Mouse (Mus musculus): ENCODE results near the gene Gpr27. TPM values are rescaled to one million over a fixed set of nuclear protein-coding genes. Genes with fewer than 3 reads are reported as not detected.

Gene Gpr27
- polyA plus RNA-seq (2012; ENCODE audit: insufficient read depth, insufficient read length, low replicate concordance, missing spikeins) = not detected in 2 replicates

DNA sequence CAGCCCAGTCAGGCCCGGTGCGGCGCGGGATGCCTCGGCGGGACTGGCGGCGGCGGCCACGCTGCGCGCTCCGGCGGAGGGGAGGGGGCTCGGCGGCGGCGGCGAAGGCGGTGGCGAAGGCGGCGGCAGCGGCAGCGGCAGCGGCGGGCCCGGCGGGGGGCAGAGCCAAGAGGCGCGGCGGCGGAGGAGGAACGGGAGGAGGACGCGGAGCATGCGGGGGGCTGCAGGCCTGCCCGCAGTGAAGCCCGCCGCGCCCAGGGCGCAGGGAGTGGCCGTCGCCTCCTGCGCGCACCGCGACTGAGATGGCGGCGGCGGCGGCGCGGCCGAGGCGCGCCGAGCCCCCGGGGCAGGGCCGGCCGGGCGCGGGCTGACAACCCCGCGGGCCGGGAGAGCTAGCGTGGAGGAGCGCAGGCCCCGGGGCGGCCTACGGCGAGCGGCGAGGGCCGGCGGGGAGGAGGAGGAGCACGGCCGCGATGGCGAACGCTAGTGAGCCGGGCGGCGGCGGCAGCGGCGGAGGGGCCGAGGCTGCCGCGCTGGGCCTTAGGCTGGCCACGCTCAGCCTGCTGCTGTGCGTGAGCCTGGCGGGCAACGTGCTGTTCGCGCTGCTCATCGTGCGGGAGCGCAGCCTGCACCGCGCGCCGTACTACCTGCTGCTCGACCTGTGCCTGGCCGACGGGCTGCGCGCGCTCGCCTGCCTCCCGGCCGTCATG lies at the start of gene Gpr27:
Gpr27 (plus strand) TSS at position 474 of the 710 bp plus-strand sequence.
- Histone ChIP-seq H3K4me3 (ENCODE audit: insufficient read depth, low read depth, low read length) (peak within 1 kb of the TSS; percentile 97), H3K27ac (ENCODE audit: insufficient read depth, low read depth, low read length) (peak within 1 kb of the TSS; percentile 95), H3K4me1 (ENCODE audit: control insufficient read depth, insufficient read depth, low read length) (peaks cover 12% of the 10 kb centered on the region)
- TF ChIP-seq CTCF (IDR thresholded peaks at IDR 0.05; ENCODE audit: insufficient read depth, low read depth, low read length) (no peak), POLR2A (IDR thresholded peaks at IDR 0.05; ENCODE audit: insufficient read depth, low read depth, low read length) (no peak)
- under 1% methylated on average over 98 of the region's 112 CpGs for WGBS

DNA sequence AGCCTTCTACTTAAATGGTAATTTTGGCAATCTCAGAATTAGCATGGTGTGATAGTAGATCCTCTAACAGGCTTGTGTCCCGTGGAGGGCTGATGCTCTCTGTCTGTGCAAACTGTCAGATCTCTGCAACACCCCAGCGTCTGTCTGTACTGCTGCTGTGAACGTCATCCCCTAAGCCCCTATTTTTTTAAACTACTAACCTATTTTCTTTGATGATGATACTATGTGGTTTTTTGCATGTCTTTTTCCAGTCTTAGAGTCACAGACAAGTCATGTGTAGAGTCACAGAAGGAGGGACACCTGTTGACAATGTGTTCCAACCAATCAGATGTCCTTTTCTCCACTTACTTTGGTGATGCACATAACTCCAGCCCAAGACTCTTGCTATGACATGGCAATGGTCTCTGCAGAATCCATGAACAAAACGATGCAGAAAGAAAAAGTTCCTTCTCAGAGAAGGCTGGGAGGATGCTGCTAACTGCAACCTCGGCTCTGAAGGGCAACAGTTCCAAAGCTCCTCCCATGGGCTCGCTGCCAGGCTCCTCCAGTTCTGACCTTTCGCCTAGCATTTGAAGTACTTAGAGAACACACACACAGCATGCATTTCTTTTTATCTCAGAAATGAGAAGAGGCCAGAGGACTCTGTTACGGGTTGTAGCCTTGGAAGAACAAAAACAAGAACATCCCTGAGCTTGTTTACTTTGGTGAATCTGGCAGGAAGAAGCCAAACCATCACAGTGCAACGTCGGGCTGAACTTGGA lies 48.9 kb upstream of the Gpr27 start:
- Histone ChIP-seq H3K4me3 (ENCODE audit: insufficient read depth, low read depth, low read length) (no peak overlapping the region), H3K4me1 (ENCODE audit: control insufficient read depth, insufficient read depth, low read length) (peaks cover 2% of the 10 kb centered on the region; the same call in 1 of the 2 replicates), H3K27ac (ENCODE audit: insufficient read depth, low read depth, low read length) (no peak overlapping the region)
- TF ChIP-seq POLR2A (IDR thresholded peaks at IDR 0.05; ENCODE audit: insufficient read depth, low read depth, low read length) = no peak
- TF ChIP-seq CTCF (IDR thresholded peaks at IDR 0.05; ENCODE audit: insufficient read depth, low read depth, low read length) = no peak
- 54% methylated on average over 10 of the region's 10 CpGs for WGBS

DNA sequence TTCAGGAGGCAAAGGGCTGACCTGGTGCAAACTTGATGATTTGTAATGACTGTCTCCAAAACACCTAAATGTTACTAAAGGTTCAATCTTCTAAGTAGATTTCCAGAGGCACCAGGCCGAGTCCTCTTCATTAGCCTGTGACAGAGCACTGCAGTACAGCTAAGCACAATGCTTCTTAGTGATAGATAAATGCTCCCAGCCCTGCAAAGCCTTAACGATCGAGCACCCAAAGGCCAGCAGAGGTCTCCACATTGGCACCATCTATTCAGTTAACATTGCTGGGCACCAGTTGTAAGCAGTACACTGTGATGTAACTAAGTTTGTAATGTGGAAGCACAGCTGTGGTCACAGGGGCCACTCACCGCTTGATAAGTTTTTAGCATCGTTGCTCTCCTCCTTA lies 48.1 kb upstream of the Gpr27 start:
- H3K4me3 ChIP-seq (ENCODE audit: insufficient read depth, low read depth, low read length) = no peak overlapping the region
- no peak for TF ChIP-seq CTCF (IDR thresholded peaks at IDR 0.05; ENCODE audit: insufficient read depth, low read depth, low read length)
- no peak for TF ChIP-seq POLR2A (IDR thresholded peaks at IDR 0.05; ENCODE audit: insufficient read depth, low read depth, low read length)
- peaks cover 2% of the 10 kb centered on the region; the same call in 1 of the 2 replicates for H3K4me1 ChIP-seq (ENCODE audit: control insufficient read depth, insufficient read depth, low read length)
- 68% methylated on average over 5 of the region's 5 CpGs for WGBS
- H3K27ac ChIP-seq (ENCODE audit: insufficient read depth, low read depth, low read length) = no peak overlapping the region

DNA sequence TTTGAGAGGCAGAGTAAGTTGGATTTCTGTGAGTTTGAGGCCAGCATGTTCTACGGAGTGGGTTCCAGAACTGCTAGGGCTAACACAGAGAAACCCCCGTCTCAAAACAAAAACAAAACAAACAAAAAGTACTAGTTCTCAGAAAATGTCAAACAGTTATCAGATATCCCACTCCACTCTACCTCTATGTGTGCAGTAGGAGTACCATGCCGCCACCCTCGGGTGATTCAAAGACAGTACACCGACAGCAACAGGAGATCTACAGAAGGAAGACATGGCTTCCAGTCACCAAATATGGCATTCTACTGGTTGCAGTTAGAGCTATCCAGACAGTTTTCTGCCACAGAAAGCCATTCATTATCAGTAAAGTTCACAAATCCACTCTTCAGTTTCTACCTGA lies 47.6 kb upstream of the Gpr27 start:
- 89% methylated on average over 5 of the region's 5 CpGs for WGBS
- Histone ChIP-seq H3K27ac (ENCODE audit: insufficient read depth, low read depth, low read length) (no peak overlapping the region), H3K4me1 (ENCODE audit: control insufficient read depth, insufficient read depth, low read length) (peaks cover 2% of the 10 kb centered on the region; the same call in 1 of the 2 replicates), H3K4me3 (ENCODE audit: insufficient read depth, low read depth, low read length) (no peak overlapping the region)
- TF ChIP-seq POLR2A (IDR thresholded peaks at IDR 0.05; ENCODE audit: insufficient read depth, low read depth, low read length) (no peak), CTCF (IDR thresholded peaks at IDR 0.05; ENCODE audit: insufficient read depth, low read depth, low read length) (no peak)

DNA sequence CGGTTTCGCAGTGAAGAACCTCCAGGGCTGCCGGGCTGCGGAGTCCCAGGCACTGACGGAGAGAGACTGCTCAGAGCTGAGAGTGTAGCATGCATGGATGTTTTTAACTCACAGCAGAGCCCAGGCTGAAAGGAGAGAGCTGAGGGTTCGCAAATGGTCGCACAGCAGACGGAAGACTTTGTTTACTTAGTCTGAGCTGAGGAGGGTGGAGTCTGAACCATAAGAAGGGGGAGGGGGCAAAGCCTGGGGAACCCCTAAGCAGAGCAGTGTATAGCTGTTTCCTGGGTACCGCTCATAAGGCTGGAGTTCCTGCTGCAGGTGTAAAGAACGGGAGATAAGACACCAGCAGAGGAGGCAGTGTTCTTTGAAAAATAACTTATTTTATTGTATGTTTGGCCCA lies 46.1 kb upstream of the Gpr27 start:
- Histone ChIP-seq H3K4me1 (ENCODE audit: control insufficient read depth, insufficient read depth, low read length) (peaks cover 2% of the 10 kb centered on the region; the same call in 1 of the 2 replicates), H3K4me3 (ENCODE audit: insufficient read depth, low read depth, low read length) (no peak overlapping the region), H3K27ac (ENCODE audit: insufficient read depth, low read depth, low read length) (no peak overlapping the region)
- TF ChIP-seq POLR2A (IDR thresholded peaks at IDR 0.05; ENCODE audit: insufficient read depth, low read depth, low read length) (no peak), CTCF (IDR thresholded peaks at IDR 0.05; ENCODE audit: insufficient read depth, low read depth, low read length) (no peak)
- 91% methylated on average over 10 of the region's 10 CpGs for WGBS

DNA sequence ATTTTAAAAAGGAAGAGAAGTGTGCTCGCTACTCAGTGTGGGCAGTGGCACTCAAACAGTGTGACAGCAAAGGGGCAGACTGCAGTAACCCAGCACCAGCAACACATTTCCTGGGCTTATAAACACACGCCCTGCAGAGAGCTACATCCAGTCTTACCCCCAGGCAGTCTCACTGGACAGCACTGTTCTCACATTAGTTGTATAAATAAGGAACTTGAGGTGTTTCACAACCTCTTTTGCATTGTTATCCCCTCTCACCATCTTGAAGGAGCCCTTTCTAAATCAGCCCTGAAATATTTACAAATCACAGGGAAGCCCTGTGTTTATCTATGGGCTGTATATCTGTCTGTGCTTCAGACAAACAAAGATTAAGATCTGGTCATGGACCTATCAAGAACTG lies 43.2 kb upstream of the Gpr27 start:
- Histone ChIP-seq H3K27ac (ENCODE audit: insufficient read depth, low read depth, low read length) (no peak overlapping the region), H3K4me1 (ENCODE audit: control insufficient read depth, insufficient read depth, low read length) (peaks cover 3% of the 10 kb centered on the region), H3K4me3 (ENCODE audit: insufficient read depth, low read depth, low read length) (no peak overlapping the region)
- no peak for TF ChIP-seq CTCF (IDR thresholded peaks at IDR 0.05; ENCODE audit: insufficient read depth, low read depth, low read length)
- no peak for TF ChIP-seq POLR2A (IDR thresholded peaks at IDR 0.05; ENCODE audit: insufficient read depth, low read depth, low read length)
- 86% methylated on average over 2 of the region's 2 CpGs for WGBS

DNA sequence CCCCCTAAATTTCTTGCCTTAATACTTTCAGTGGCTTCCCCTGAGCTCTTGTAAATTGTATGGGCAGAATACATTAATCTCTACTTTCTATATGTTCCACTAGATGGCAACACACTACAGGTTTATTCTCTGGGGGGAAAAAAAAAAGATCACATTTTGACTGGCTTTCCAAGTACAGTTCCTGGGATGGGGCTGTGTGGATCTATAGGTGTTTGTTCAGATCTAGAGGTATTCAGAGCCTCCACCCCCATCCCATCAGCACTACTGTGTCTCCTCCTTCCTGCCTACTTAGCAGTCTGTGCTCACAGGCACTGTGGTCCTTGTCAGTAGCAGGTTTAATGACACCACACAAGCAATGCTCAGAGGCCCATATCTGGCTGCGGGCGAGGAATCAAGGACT lies 40.1 kb upstream of the Gpr27 start:
- Histone ChIP-seq H3K4me1 (ENCODE audit: control insufficient read depth, insufficient read depth, low read length) (peaks cover 3% of the 10 kb centered on the region; the same call in 1 of the 2 replicates), H3K27ac (ENCODE audit: insufficient read depth, low read depth, low read length) (no peak overlapping the region), H3K4me3 (ENCODE audit: insufficient read depth, low read depth, low read length) (no peak overlapping the region)
- TF ChIP-seq POLR2A (IDR thresholded peaks at IDR 0.05; ENCODE audit: insufficient read depth, low read depth, low read length) (no peak), CTCF (IDR thresholded peaks at IDR 0.05; ENCODE audit: insufficient read depth, low read depth, low read length) (no peak)
- WGBS = 84% methylated on average over 2 of the region's 2 CpGs

DNA sequence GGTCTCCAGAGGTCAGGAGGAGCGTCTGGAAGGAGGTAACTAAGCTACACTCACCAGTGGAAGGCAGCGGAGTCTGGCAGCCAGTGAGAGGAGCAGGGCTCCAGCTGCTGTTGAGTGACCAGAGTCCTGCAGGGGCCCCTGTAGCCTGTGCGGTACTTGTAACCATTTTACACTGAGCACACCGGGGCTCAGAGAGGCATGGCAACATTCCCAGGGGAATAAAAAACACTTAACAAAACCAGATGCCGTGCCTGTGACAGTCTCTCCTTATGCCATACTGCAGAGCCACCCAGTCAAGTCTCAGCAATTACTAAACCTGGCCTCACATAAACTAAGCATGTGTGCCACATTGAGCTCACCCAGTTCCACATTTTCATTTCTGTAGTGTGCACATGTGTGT lies 38.1 kb upstream of the Gpr27 start:
- WGBS = 57% methylated on average over 5 of the region's 5 CpGs
- H3K27ac ChIP-seq (ENCODE audit: insufficient read depth, low read depth, low read length) = no peak overlapping the region

DNA sequence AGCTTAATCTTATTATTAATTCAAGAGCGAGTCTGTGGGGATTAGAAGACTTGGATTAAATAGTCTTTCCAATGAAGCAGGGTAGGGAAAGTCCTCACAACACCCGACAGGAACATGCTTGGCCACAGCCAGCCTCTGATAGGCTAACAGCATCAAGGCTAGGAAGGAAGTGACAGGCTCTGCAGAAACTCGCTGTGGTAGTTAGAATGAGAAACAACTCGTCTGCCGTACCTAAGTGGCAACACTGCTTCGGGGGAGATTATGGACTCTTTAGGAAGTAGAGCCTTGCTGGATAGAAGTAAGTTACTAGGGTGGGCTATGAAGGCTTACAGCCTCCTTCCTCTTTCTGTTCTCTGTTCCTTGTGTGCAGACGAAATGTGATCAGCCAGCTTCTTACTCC lies 37.0 kb upstream of the Gpr27 start:
- 68% methylated on average over 7 of the region's 7 CpGs for WGBS
- Histone ChIP-seq H3K4me1 (ENCODE audit: control insufficient read depth, insufficient read depth, low read length) (peaks cover 8% of the 10 kb centered on the region; the same call in 1 of the 2 replicates), H3K27ac (ENCODE audit: insufficient read depth, low read depth, low read length) (no peak overlapping the region), H3K4me3 (ENCODE audit: insufficient read depth, low read depth, low read length) (no peak overlapping the region)
- no peak for TF ChIP-seq CTCF (IDR thresholded peaks at IDR 0.05; ENCODE audit: insufficient read depth, low read depth, low read length)
- no peak for TF ChIP-seq POLR2A (IDR thresholded peaks at IDR 0.05; ENCODE audit: insufficient read depth, low read depth, low read length)

More for the DNA sequence above, 38.1 kb upstream of the Gpr27 start:
- no peak overlapping the region for H3K4me3 ChIP-seq (ENCODE audit: insufficient read depth, low read depth, low read length)
- H3K4me1 ChIP-seq (ENCODE audit: control insufficient read depth, insufficient read depth, low read length) = peaks cover 8% of the 10 kb centered on the region; the same call in 1 of the 2 replicates
- TF ChIP-seq POLR2A (IDR thresholded peaks at IDR 0.05; ENCODE audit: insufficient read depth, low read depth, low read length) = no peak
- no peak for TF ChIP-seq CTCF (IDR thresholded peaks at IDR 0.05; ENCODE audit: insufficient read depth, low read depth, low read length)

Measured in olfactory bulb, adult 2 months (tissue).